Mouse (Mus musculus) cortical plate, adult 2 months (tissue): ENCODE data around the gene Olfr50. TPM values are rescaled to one million over a fixed set of nuclear protein-coding genes. Genes with fewer than 3 reads are reported as not detected.

Source experiments
- H3K27ac ChIP-seq: fragments of 200-500 bp; 2 replicates; pipeline ENCODE4 v1.5.1; 2012; ENCODE audit warnings: low read length, control low read depth, inconsistent platforms; ENCODE audit not compliant: insufficient read depth
- H3K4me1 ChIP-seq: fragments of 200-500 bp; 2 replicates; pipeline ENCODE4 v1.6.1; 2011; ENCODE audit warnings: low read length; ENCODE audit not compliant: control insufficient read depth, insufficient read depth
- H3K4me3 ChIP-seq: fragments of 200-500 bp; 2 replicates; pipeline ENCODE4 v1.5.1; 2011; ENCODE audit warnings: mild to moderate bottlenecking, low read length, control low read depth; ENCODE audit not compliant: insufficient read depth
- CTCF ChIP-seq: fragments of 200-500 bp; IDR thresholded peaks from 2 replicates; pipeline ENCODE4 v1.5.1; 2011; ENCODE audit warnings: mild to moderate bottlenecking, control low read depth, low read length; ENCODE audit not compliant: insufficient read depth; ENCODE audit errors: extremely low read depth
- POLR2A ChIP-seq: fragments of 200-500 bp; IDR thresholded peaks from 2 replicates; pipeline ENCODE4 v1.6.1; 2011; ENCODE audit warnings: mild to moderate bottlenecking, low read length, control low read depth; ENCODE audit not compliant: insufficient read depth; ENCODE audit errors: extremely low read depth
- polyA plus RNA-seq: library from polyadenylated mRNA; depleted of rRNA; stranded (reverse); fragments of >200 nt; gene quantifications from 2 replicates; pipeline ENCODE4 v1.2.3, GENCODE M21; 2012; rRNA removed

Olfr50 gene
- not detected in 2 replicates for polyA plus RNA-seq

DNA sequence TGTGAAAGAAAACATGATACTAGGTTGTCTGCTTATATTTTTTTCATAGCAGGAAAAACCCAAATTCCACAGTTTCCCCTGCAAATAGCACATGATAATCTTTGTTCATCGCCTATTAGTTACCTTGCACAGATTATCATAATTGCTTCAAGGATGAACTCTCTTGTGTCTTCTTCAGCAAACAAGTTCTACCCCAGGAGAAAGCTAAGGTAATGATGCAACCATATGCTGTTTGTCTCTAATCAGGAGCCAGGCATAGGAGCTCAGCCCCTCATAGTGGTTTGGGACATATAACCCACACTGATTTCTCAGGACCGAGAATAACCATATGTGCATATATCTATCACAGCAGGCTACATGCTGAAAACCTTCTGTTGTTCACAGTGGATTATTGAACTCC is at the start of gene Olfr50:
Gene Olfr50, plus strand, starts transcription at position 301 of the 400 bp plus-strand sequence.
- no peak within 1 kb of the TSS for H3K4me3 ChIP-seq
- no peaks in the 10 kb centered on the region for H3K4me1 ChIP-seq
- H3K27ac ChIP-seq, result no peak within 1 kb of the TSS
- TF ChIP-seq POLR2A, result no peak
- no peak for TF ChIP-seq CTCF

DNA sequence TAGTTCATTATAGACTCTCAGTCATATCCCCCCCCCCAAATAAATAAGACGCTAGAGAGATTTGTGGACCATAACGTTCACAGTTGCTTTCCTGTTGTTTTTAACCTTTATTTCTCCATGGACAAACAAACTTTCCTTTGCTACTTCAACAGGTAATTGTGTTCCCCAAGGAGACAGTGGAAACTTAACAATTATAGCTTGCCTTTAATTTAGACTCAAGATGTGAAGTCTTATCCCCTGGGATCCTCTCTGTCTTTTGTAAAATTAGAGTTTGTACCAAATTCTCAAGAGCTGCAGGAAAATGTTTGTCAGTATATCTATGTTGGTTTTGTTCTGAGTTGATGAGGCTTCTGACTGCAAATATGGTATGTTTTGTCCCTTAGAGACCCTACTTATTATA is 6.4 kb upstream of the Olfr50 start, which contains the start of gene Olfr348:
Gene Olfr348, plus strand, starts transcription at position 301 of the 400 bp plus-strand sequence.
- no peak within 1 kb of the TSS for H3K4me3 ChIP-seq
- no peaks in the 10 kb centered on the region for H3K4me1 ChIP-seq
- TF ChIP-seq POLR2A (no peak), CTCF (no peak)
- H3K27ac ChIP-seq, result no peak within 1 kb of the TSS

DNA sequence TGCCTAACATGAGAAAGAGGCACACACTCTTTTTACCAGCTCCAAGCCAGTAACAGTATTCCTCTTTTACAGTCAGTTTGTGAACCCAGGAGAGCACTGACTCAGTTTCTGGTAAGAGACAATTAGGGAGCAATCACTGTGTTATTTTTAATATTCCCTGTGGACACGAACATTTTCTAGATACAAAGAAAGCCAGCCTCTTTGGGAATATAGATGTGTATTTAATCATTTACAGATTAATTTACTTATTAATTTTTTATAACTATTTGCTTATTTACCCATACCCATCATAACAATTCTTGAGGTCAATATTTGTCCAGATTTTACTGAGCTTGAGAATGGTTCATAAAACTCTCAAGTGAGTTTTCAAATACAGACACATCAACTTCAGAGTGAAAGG is 26.6 kb downstream of the Olfr50 start, which contains the start of gene Olfr3:
Gene Olfr3, minus strand, starts transcription at position 101 of the 400 bp plus-strand sequence.
- Histone ChIP-seq H3K4me3 (no peak within 1 kb of the TSS), H3K27ac (no peak within 1 kb of the TSS), H3K4me1 (no peaks in the 10 kb centered on the region)
- TF ChIP-seq POLR2A (no peak), CTCF (no peak)

DNA sequence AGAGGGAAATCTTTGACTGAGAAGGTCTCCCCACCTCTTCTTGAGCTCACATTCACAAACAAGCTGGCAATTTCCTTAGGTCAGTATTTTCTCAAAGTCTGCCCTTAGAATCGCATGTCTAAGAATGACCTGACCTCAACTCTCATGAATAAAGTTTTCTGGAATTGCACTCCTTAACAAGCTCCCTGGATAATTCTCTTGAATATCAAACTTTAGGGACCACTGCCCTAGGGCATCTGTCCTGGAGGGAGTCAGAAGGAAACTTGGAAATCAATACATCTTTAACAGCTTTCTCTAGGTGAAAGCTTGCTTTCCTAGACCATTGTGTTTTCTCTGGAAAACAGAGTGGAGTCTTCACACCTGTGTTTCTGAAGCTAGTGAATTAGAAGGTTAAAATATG is 55.7 kb downstream of the Olfr50 start, which contains the start of gene Olfr350:
Gene Olfr350, plus strand, starts transcription at position 301 of the 400 bp plus-strand sequence.
- Histone ChIP-seq H3K4me1 (no peaks in the 10 kb centered on the region), H3K27ac (no peak within 1 kb of the TSS), H3K4me3 (no peak within 1 kb of the TSS)
- TF ChIP-seq CTCF (no peak), POLR2A (no peak)

Other genes with a start within 250 kb of the Olfr50 start
- gene Olfr344, start 223.9 kb upstream of the Olfr50 start, polyA plus RNA-seq, result 0.02 TPM in 1 of 2 replicates, not detected in the other
- gene Olfr345, start 150.5 kb upstream of the Olfr50 start, polyA plus RNA-seq, result not detected in 2 replicates
- not detected in 2 replicates for gene Olfr346, start 104.8 kb upstream of the Olfr50 start, polyA plus RNA-seq
- gene Olfr347, start 58.6 kb upstream of the Olfr50 start, polyA plus RNA-seq, result not detected in 2 replicates
- gene Olfr348, start 6.3 kb upstream of the Olfr50 start, polyA plus RNA-seq, result not detected in 2 replicates
- gene Olfr3, start 26.5 kb downstream of the Olfr50 start, polyA plus RNA-seq, result not detected in 2 replicates
- gene Olfr350, start 55.8 kb downstream of the Olfr50 start, polyA plus RNA-seq, result not detected in 2 replicates
- not detected in 2 replicates for gene Olfr351, start 72.1 kb downstream of the Olfr50 start, polyA plus RNA-seq
- gene Olfr352, start 77.9 kb downstream of the Olfr50 start, polyA plus RNA-seq, result not detected in 2 replicates
- gene Olfr353, start 102.4 kb downstream of the Olfr50 start, polyA plus RNA-seq, result not detected in 2 replicates
- not detected in 2 replicates for gene Olfr354, start 115.1 kb downstream of the Olfr50 start, polyA plus RNA-seq
- not detected in 2 replicates for gene Olfr355, start 138.4 kb downstream of the Olfr50 start, polyA plus RNA-seq
- gene Olfr356, start 146.6 kb downstream of the Olfr50 start, polyA plus RNA-seq, result not detected in 2 replicates
- not detected in 2 replicates for gene Olfr357, start 203.3 kb downstream of the Olfr50 start, polyA plus RNA-seq
- not detected in 2 replicates for gene Olfr358, start 218.8 kb downstream of the Olfr50 start, polyA plus RNA-seq